Mouse (Mus musculus) heart, embryonic 14.5 days (tissue): ENCODE results near the gene Dohh. TPM values are rescaled to one million over a fixed set of nuclear protein-coding genes. Genes with fewer than 3 reads are reported as not detected.

Experiments used
- ATAC-seq: fragments of 200-750 bp; cut with Nextera tagmentation; 2 replicates; pipeline ENCODE4 v1.8.0; 2017; ENCODE audit warnings: low read depth, moderate TSS enrichment; ENCODE audit not compliant: insufficient number of reproducible peaks, insufficient read depth, low FRiP score
- H3K27ac ChIP-seq, 2 experiments: fragments of 200-500 bp in 1 of 2; fragments of 300-500 bp in 1 of 2; sonication (generic) in 1 of 2; replicated peaks in 1 of 2; 2 replicates each; pipeline ENCODE4 v1.5.1; 2012 to 2014; ENCODE audit warnings: low read depth in 2 of 2, low read length in 2 of 2, control low read depth in 1 of 2, mild to moderate bottlenecking in 1 of 2, mixed read lengths in 1 of 2; ENCODE audit not compliant: control insufficient read depth in 1 of 2, insufficient read depth in 1 of 2
- H3K27me3 ChIP-seq: fragments of 300-500 bp; sonication (generic); 2 replicates; pipeline ENCODE4 v1.6.1; 2014; ENCODE audit warnings: mild to moderate bottlenecking, low read length, control low read depth; ENCODE audit not compliant: control insufficient read depth, insufficient read depth
- H3K36me3 ChIP-seq: fragments of 300-500 bp; sonication (generic); 2 replicates; pipeline ENCODE4 v1.6.1; 2014; ENCODE audit warnings: mild to moderate bottlenecking, control low read depth, low read length, mixed read lengths; ENCODE audit not compliant: control insufficient read depth, insufficient read depth
- H3K4me1 ChIP-seq, 2 experiments: fragments of 200-500 bp in 1 of 2; fragments of 300-500 bp in 1 of 2; sonication (generic) in 1 of 2; 2 replicates each; pipeline ENCODE4 v1.6.1; 2012 to 2014; ENCODE audit warnings: low read length in 2 of 2, control low read depth in 1 of 2, mixed read lengths in 1 of 2; ENCODE audit not compliant: control insufficient read depth in 2 of 2, insufficient read depth in 2 of 2
- H3K4me2 ChIP-seq: fragments of 300-500 bp; sonication (generic); 2 replicates; pipeline ENCODE4 v1.6.1; 2014; ENCODE audit warnings: mild to moderate bottlenecking, low read length
- H3K4me3 ChIP-seq, 2 experiments: fragments of 200-500 bp in 1 of 2; fragments of 300-500 bp in 1 of 2; sonication (generic) in 1 of 2; 2 replicates each; pipeline ENCODE4 v1.5.1; 2012 to 2014; ENCODE audit warnings: low read length in 2 of 2, mild to moderate bottlenecking in 2 of 2, control low read depth in 1 of 2, low read depth in 1 of 2, moderate library complexity in 1 of 2; ENCODE audit not compliant: control insufficient read depth in 1 of 2, insufficient read depth in 1 of 2
- H3K9ac ChIP-seq: fragments of 300-500 bp; sonication (generic); 2 replicates; pipeline ENCODE4 v1.6.1; 2014; ENCODE audit warnings: mild to moderate bottlenecking, low read length
- H3K9me3 ChIP-seq: fragments of 300-500 bp; sonication (generic); 2 replicates; pipeline ENCODE4 v1.6.1; 2016; ENCODE audit warnings: low read length, control low read depth; ENCODE audit not compliant: control insufficient read depth
- WGBS: fragments of 180-500 bp; shearing (Covaris S2); extraction: QIAGEN DNeasy Blood & Tissue Kit; methylation state at CpG from one replicate; pipeline ENCODE4 v1.1.7; 2014; 5-methylcytosine and 5-hydroxymethylcytosine counted together
- polyA plus RNA-seq: library from polyadenylated mRNA; unstranded; fragments of >200 nt; fragmentation: Nextera tagmentation; extraction: Ambion mirVana; gene quantifications from 2 replicates; pipeline ENCODE4 v1.2.1, GENCODE M21; 2014

Gene Dohh
- polyA plus RNA-seq, 1 experiment from 2014 or later = 53.5 TPM

- Histone ChIP-seq H3K36me3 (peaks cover 47% of the 10 kb centered on the region), H3K9me3 (no peaks in the 10 kb centered on the region), H3K4me3 (no peak overlapping the region), H3K9ac (no peak overlapping the region), H3K4me1 (peaks cover 16 to 27% of the 10 kb centered on the region in 2 experiments), H3K27ac (no peak overlapping the region), H3K27me3 (no peaks in the 10 kb centered on the region), H3K4me2 (no peak overlapping the region)
- WGBS = 79% methylated on average over 5 of the region's 5 CpGs
- ATAC-seq = no peak
These were observed 12.5 kb downstream of the Dohh start for GRCm38 (mm10) chr10:81396749-81397148.

DNA sequence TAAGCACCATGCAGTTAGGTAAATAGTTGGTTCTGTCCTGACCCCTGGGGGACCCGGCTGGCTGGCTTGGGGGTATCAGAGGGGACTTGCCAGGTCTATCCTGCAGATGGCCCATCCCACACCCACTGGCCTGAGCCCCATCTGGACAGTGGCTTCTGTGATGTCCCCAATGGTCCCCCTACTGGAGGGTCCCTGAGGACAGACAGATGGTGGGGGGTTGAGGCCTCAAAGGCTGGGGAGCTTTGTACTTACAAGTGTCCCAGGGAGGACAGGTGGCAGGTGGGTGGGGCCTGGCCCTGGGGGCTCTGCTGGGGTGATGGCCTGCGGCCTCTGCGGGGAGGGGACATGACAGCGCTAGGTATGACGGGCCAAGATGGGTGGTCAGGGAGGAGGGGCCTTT lies 15.1 kb downstream of the Dohh start:
- no peaks in the 10 kb centered on the region for H3K27me3 ChIP-seq
- peaks cover 19 to 32% of the 10 kb centered on the region in 2 experiments for H3K4me1 ChIP-seq
- H3K27ac ChIP-seq = no peak overlapping the region
- no peaks in the 10 kb centered on the region for H3K9me3 ChIP-seq
- H3K9ac ChIP-seq = no peak overlapping the region
- WGBS = 77% methylated on average over 5 of the region's 5 CpGs
- no peak overlapping the region for H3K4me2 ChIP-seq
- no peak overlapping the region for H3K4me3 ChIP-seq
- H3K36me3 ChIP-seq = peaks cover 65% of the 10 kb centered on the region
- ATAC-seq = no peak

DNA sequence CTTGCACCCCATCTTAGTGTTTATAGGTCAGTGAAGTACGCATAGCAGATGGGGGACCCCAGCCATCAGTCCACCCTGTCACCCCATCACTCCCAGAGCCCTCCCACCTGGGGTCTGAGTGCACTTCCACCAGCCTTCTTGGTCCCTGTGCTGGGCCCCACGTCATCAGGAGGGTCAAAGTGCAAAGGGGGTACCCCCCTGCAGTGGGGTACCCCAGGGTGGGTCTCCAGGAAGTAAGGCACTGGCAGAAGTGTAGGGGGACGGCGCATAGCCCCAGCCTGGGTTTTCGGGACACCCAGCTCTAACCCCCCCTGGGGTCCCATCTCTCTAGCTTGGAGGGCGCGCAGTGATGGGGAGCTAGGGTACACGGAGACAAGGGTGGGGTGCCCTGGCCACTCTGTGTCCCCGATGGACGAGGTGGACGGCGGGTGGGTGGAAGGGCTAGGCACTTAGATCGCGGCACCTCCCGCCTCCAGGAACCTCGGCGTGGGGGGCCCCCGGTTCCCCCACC lies 15.6 kb downstream of the Dohh start:
- Histone ChIP-seq H3K27me3 (no peaks in the 10 kb centered on the region), H3K4me2 (no peak overlapping the region), H3K9ac (no peak overlapping the region), H3K36me3 (peaks cover 71% of the 10 kb centered on the region), H3K4me3 (no peak overlapping the region), H3K4me1 (peaks cover 19 to 32% of the 10 kb centered on the region in 2 experiments), H3K9me3 (no peaks in the 10 kb centered on the region), H3K27ac (no peak overlapping the region)
- WGBS = 76% methylated on average over 18 of the region's 18 CpGs
- no peak for ATAC-seq

- Histone ChIP-seq H3K27ac (no peak overlapping the region), H3K9me3 (no peaks in the 10 kb centered on the region), H3K36me3 (peaks cover 78% of the 10 kb centered on the region), H3K4me3 (no peak overlapping the region), H3K27me3 (no peaks in the 10 kb centered on the region), H3K4me2 (no peak overlapping the region), H3K4me1 (peaks cover 19 to 32% of the 10 kb centered on the region in 2 experiments), H3K9ac (no peak overlapping the region)
- 65% methylated on average over 22 of the region's 22 CpGs for WGBS
- no peak for ATAC-seq
These were observed 16.4 kb downstream of the Dohh start for GRCm38 (mm10) chr10:81400371-81401204.

DNA sequence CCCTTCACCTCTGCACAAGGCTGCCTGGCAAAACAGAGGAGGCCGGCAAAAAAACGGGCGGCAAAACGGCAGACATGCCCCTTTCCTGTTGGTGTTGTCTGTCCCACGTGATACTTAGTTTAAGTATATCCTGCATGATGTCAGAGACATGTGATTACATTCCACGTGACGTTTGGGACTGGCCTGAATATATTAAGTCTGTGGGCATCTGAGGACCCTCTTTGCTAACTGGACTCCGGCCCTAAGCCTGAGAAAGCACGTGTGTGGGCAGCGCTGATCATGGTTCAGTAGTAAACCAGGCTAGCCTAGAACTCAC lies 16.9 kb downstream of the Dohh start:
- H3K4me3 ChIP-seq = no peak overlapping the region
- H3K27me3 ChIP-seq = no peaks in the 10 kb centered on the region
- H3K27ac ChIP-seq = peak overlapping the region; percentile 65 to 91
- no peaks in the 10 kb centered on the region for H3K9me3 ChIP-seq
- H3K4me2 ChIP-seq = peak overlapping the region; percentile 49; the same call in 1 of the 2 replicates
- peaks cover 84% of the 10 kb centered on the region for H3K36me3 ChIP-seq
- peaks cover 19 to 37% of the 10 kb centered on the region in 2 experiments for H3K4me1 ChIP-seq
- H3K9ac ChIP-seq = no peak overlapping the region
- no peak for ATAC-seq
- 31% methylated on average over 10 of the region's 10 CpGs for WGBS

- H3K9ac ChIP-seq = peak overlapping the region; percentile 59
- WGBS = 8% methylated on average over 18 of the region's 18 CpGs
- H3K4me2 ChIP-seq = peak overlapping the region; percentile 49
- no peaks in the 10 kb centered on the region for H3K27me3 ChIP-seq
- no peak overlapping the region; a peak in 1 of 4 replicates for H3K4me3 ChIP-seq
- peaks cover 23 to 41% of the 10 kb centered on the region in 2 experiments for H3K4me1 ChIP-seq
- no peaks in the 10 kb centered on the region for H3K9me3 ChIP-seq
- peaks cover 87% of the 10 kb centered on the region for H3K36me3 ChIP-seq
- peak; percentile 77 for ATAC-seq
- H3K27ac ChIP-seq = peak overlapping the region; percentile 90 to 91
These were observed 17.4 kb downstream of the Dohh start for GRCm38 (mm10) chr10:81401521-81402226.

DNA sequence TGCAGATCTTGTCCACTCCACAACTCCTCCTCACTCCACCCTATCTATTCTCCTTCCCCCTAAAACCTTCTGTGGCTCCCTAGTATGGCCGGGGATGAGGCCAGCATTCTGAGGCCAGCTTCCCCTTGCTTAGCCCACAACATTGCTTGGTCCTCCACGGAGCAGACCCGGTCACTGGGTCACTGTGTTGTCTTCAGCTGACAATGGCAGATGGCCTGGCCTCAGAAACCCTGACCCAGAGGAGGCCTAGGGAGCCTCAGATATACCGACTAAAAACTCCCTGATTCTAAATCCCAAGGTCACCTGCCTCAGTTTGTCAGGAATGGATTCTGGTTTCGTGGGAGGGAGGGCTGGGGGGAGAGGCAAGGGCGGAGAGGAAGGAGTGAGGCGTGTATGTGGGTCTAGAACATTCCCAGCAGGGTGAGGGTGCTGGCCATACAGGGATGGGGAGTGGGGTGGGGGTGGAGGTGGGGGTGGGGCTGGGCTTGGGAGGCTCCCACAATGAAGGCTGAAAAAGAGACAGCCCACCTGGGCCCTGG lies 18.1 kb downstream of the Dohh start:
- Histone ChIP-seq H3K4me3 (no peak overlapping the region; a peak in 1 of 4 replicates), H3K9ac (peak overlapping the region; percentile 59), H3K27ac (peak overlapping the region; percentile 90 to 91), H3K9me3 (no peaks in the 10 kb centered on the region), H3K36me3 (peaks cover 87% of the 10 kb centered on the region), H3K4me1 (peaks cover 28 to 47% of the 10 kb centered on the region in 2 experiments), H3K4me2 (peak overlapping the region; percentile 49), H3K27me3 (no peaks in the 10 kb centered on the region)
- ATAC-seq = 0 out of 2 replicates have a peak, but pooled peaks have one; percentile 9
- 10% methylated on average over 7 of the region's 7 CpGs for WGBS
